Mouse (Mus musculus) embryonic facial prominence, embryonic 13.5 days (tissue): ENCODE results near the gene Cubn. TPM values are rescaled to one million over a fixed set of nuclear protein-coding genes. Genes with fewer than 3 reads are reported as not detected.

Source experiments
- ATAC-seq: fragments of 200-750 bp; cut with Nextera tagmentation; 2 replicates; pipeline ENCODE4 v1.8.0; 2017; ENCODE audit warnings: low read depth; ENCODE audit not compliant: insufficient number of reproducible peaks, insufficient read depth, low FRiP score, low TSS enrichment
- H3K27ac ChIP-seq: fragments of 300-500 bp; sonication (generic); 2 replicates; pipeline ENCODE4 v1.5.1; 2015; ENCODE audit warnings: moderate library complexity, mild to moderate bottlenecking, inconsistent platforms
- H3K27me3 ChIP-seq: fragments of 300-500 bp; sonication (generic); 2 replicates; pipeline ENCODE4 v1.6.1; 2015; ENCODE audit warnings: mild to moderate bottlenecking, inconsistent platforms
- H3K36me3 ChIP-seq: fragments of 300-500 bp; sonication (generic); 2 replicates; pipeline ENCODE4 v1.6.1; 2015; ENCODE audit warnings: mild to moderate bottlenecking, inconsistent platforms
- H3K4me1 ChIP-seq: fragments of 300-500 bp; sonication (generic); 2 replicates; pipeline ENCODE4 v1.6.1; 2015; ENCODE audit warnings: inconsistent platforms
- H3K4me2 ChIP-seq: fragments of 300-500 bp; sonication (generic); 2 replicates; pipeline ENCODE4 v1.6.1; 2015; ENCODE audit warnings: moderate library complexity, mild to moderate bottlenecking, inconsistent platforms
- H3K4me3 ChIP-seq: fragments of 300-500 bp; sonication (generic); 2 replicates; pipeline ENCODE4 v1.5.1; 2015; ENCODE audit warnings: mild to moderate bottlenecking, inconsistent platforms
- H3K9ac ChIP-seq: fragments of 300-500 bp; sonication (generic); 2 replicates; pipeline ENCODE4 v1.6.1; 2015; ENCODE audit warnings: mild to moderate bottlenecking, inconsistent platforms
- H3K9me3 ChIP-seq: fragments of 300-500 bp; sonication (generic); 2 replicates; pipeline ENCODE4 v1.6.1; 2016; ENCODE audit warnings: inconsistent platforms
- WGBS: fragments of 180-500 bp; shearing (Covaris S2); methylation state at CpG from one replicate; pipeline ENCODE4 v1.1.7; 2015; ENCODE audit warnings: mixed read lengths; 5-methylcytosine and 5-hydroxymethylcytosine counted together
- polyA plus RNA-seq: library from polyadenylated mRNA; unstranded; fragments of >200 nt; fragmentation: Nextera tagmentation; extraction: Ambion mirVana; gene quantifications from 2 replicates; pipeline ENCODE4 v1.2.1, GENCODE M21; 2015

The Cubn gene
- polyA plus RNA-seq, 1 experiment from 2014 or later, result 0.14 TPM

GRCm38 (mm10) chr2:13404986-13405678, 86.5 kb downstream of the Cubn start:
- Histone ChIP-seq H3K27ac (no peak overlapping the region), H3K27me3 (no peaks in the 10 kb centered on the region), H3K36me3 (no peaks in the 10 kb centered on the region), H3K9me3 (no peaks in the 10 kb centered on the region), H3K4me2 (no peak overlapping the region), H3K4me3 (no peak overlapping the region), H3K4me1 (peaks cover 14% of the 10 kb centered on the region; the same call in 1 of the 2 replicates), H3K9ac (no peak overlapping the region)
- no peak for ATAC-seq
- WGBS, result 70% methylated on average over 5 of the region's 5 CpGs

- Histone ChIP-seq H3K4me1 (no peaks in the 10 kb centered on the region), H3K9ac (no peak overlapping the region), H3K4me2 (no peak overlapping the region), H3K27ac (no peak overlapping the region), H3K4me3 (no peak overlapping the region), H3K36me3 (no peaks in the 10 kb centered on the region), H3K27me3 (no peaks in the 10 kb centered on the region), H3K9me3 (no peaks in the 10 kb centered on the region)
- no peak for ATAC-seq
- WGBS, result 81% methylated on average over 6 of the region's 6 CpGs
Observed at GRCm38 (mm10) chr2:13400831-13401230, 90.8 kb downstream of the Cubn start.

- 70% methylated on average over 5 of the region's 5 CpGs for WGBS
Observed at GRCm38 (mm10) chr2:13399480-13400072, 92.0 kb downstream of the Cubn start.

GRCm38 (mm10) chr2:13398955-13399354, 92.7 kb downstream of the Cubn start:
- Histone ChIP-seq H3K4me1 (no peaks in the 10 kb centered on the region), H3K4me2 (no peak overlapping the region), H3K27me3 (no peaks in the 10 kb centered on the region), H3K36me3 (no peaks in the 10 kb centered on the region), H3K27ac (no peak overlapping the region), H3K9ac (no peak overlapping the region), H3K9me3 (no peaks in the 10 kb centered on the region), H3K4me3 (no peak overlapping the region)
- WGBS, result 36% methylated on average over 2 of the region's 2 CpGs
- no peak for ATAC-seq

More at GRCm38 (mm10) chr2:13399480-13400072, 92.0 kb downstream of the Cubn start:
- no peak overlapping the region for H3K4me3 ChIP-seq
- H3K36me3 ChIP-seq, result no peaks in the 10 kb centered on the region
- H3K9me3 ChIP-seq, result no peaks in the 10 kb centered on the region
- no peaks in the 10 kb centered on the region for H3K27me3 ChIP-seq
- H3K4me2 ChIP-seq, result no peak overlapping the region
- no peak overlapping the region for H3K27ac ChIP-seq
- H3K4me1 ChIP-seq, result no peaks in the 10 kb centered on the region
- H3K9ac ChIP-seq, result no peak overlapping the region
- no peak for ATAC-seq

GRCm38 (mm10) chr2:13398551-13398950, 93.1 kb downstream of the Cubn start:
- no peaks in the 10 kb centered on the region for H3K36me3 ChIP-seq
- no peak overlapping the region for H3K27ac ChIP-seq
- no peak overlapping the region for H3K9ac ChIP-seq
- H3K4me3 ChIP-seq, result no peak overlapping the region
- 64% methylated on average over 4 of the region's 4 CpGs for WGBS
- H3K4me2 ChIP-seq, result no peak overlapping the region
- ATAC-seq, result no peak
- H3K4me1 ChIP-seq, result no peaks in the 10 kb centered on the region
- H3K9me3 ChIP-seq, result no peaks in the 10 kb centered on the region
- H3K27me3 ChIP-seq, result no peaks in the 10 kb centered on the region

GRCm38 (mm10) chr2:13396124-13396540, 95.5 kb downstream of the Cubn start:
- Histone ChIP-seq H3K9me3 (no peaks in the 10 kb centered on the region), H3K36me3 (no peaks in the 10 kb centered on the region), H3K4me2 (no peak overlapping the region), H3K27me3 (no peaks in the 10 kb centered on the region), H3K4me1 (no peaks in the 10 kb centered on the region), H3K4me3 (no peak overlapping the region), H3K9ac (no peak overlapping the region), H3K27ac (no peak overlapping the region)
- 59% methylated on average over 3 of the region's 3 CpGs for WGBS
- ATAC-seq, result no peak

GRCm38 (mm10) chr2:13391018-13391417, 100.6 kb downstream of the Cubn start:
- Histone ChIP-seq H3K36me3 (no peaks in the 10 kb centered on the region), H3K4me1 (peaks cover 2% of the 10 kb centered on the region), H3K27ac (no peak overlapping the region), H3K27me3 (no peaks in the 10 kb centered on the region), H3K9me3 (no peaks in the 10 kb centered on the region), H3K4me3 (no peak overlapping the region), H3K9ac (no peak overlapping the region), H3K4me2 (no peak overlapping the region)
- 51% methylated on average over 3 of the region's 3 CpGs for WGBS
- ATAC-seq, result no peak

- WGBS, result 93% methylated on average over 5 of the region's 5 CpGs
Observed at GRCm38 (mm10) chr2:13386631-13387030, 105.0 kb downstream of the Cubn start.

GRCm38 (mm10) chr2:13385542-13386345, 105.9 kb downstream of the Cubn start:
- Histone ChIP-seq H3K9ac (no peak overlapping the region), H3K4me2 (no peak overlapping the region), H3K36me3 (no peaks in the 10 kb centered on the region), H3K9me3 (no peaks in the 10 kb centered on the region), H3K27me3 (no peaks in the 10 kb centered on the region), H3K4me3 (no peak overlapping the region), H3K4me1 (peaks cover 16% of the 10 kb centered on the region), H3K27ac (peak overlapping the region; percentile 88)
- 50% methylated on average over 3 of the region's 3 CpGs for WGBS
- ATAC-seq, result no peak

More at GRCm38 (mm10) chr2:13386631-13387030, 105.0 kb downstream of the Cubn start:
- Histone ChIP-seq H3K36me3 (no peaks in the 10 kb centered on the region), H3K27me3 (no peaks in the 10 kb centered on the region), H3K9ac (no peak overlapping the region), H3K9me3 (no peaks in the 10 kb centered on the region), H3K4me1 (peaks cover 16% of the 10 kb centered on the region), H3K4me2 (no peak overlapping the region), H3K27ac (no peak overlapping the region), H3K4me3 (no peak overlapping the region)
- no peak for ATAC-seq

- Histone ChIP-seq H3K27me3 (no peaks in the 10 kb centered on the region), H3K9me3 (no peaks in the 10 kb centered on the region), H3K4me3 (no peak overlapping the region), H3K9ac (no peak overlapping the region), H3K27ac (peak overlapping the region; percentile 88), H3K4me1 (peaks cover 16% of the 10 kb centered on the region), H3K4me2 (no peak overlapping the region), H3K36me3 (no peaks in the 10 kb centered on the region)
- 39% methylated on average over 4 of the region's 4 CpGs for WGBS
- no peak for ATAC-seq
Observed at GRCm38 (mm10) chr2:13384775-13385541, 106.7 kb downstream of the Cubn start.

GRCm38 (mm10) chr2:13376166-13376565, 115.4 kb downstream of the Cubn start:
- Histone ChIP-seq H3K36me3 (no peaks in the 10 kb centered on the region), H3K4me2 (no peak overlapping the region), H3K9me3 (no peaks in the 10 kb centered on the region), H3K27ac (no peak overlapping the region), H3K4me1 (peaks cover 18% of the 10 kb centered on the region), H3K9ac (no peak overlapping the region), H3K4me3 (no peak overlapping the region), H3K27me3 (no peaks in the 10 kb centered on the region)
- 82% methylated on average over 4 of the region's 4 CpGs for WGBS
- no peak for ATAC-seq
